Mouse (Mus musculus) midbrain, embryonic 13.5 days (tissue): ENCODE results near the gene Sox5. TPM values are rescaled to one million over a fixed set of nuclear protein-coding genes. Genes with fewer than 3 reads are reported as not detected.

Experiments used
- ATAC-seq: fragments of 200-750 bp; cut with Nextera tagmentation; 2 replicates; pipeline ENCODE4 v1.8.0; 2017; ENCODE audit warnings: mild to moderate bottlenecking, moderate TSS enrichment, moderate library complexity
- H3K27ac ChIP-seq: fragments of 300-500 bp; sonication (generic); 2 replicates; pipeline ENCODE4 v1.5.1; 2015; ENCODE audit warnings: inconsistent platforms, mild to moderate bottlenecking, moderate library complexity
- H3K27me3 ChIP-seq: fragments of 300-500 bp; sonication (generic); 2 replicates; pipeline ENCODE4 v1.6.1; 2015; ENCODE audit warnings: mild to moderate bottlenecking, inconsistent platforms
- H3K36me3 ChIP-seq: fragments of 300-500 bp; sonication (generic); 2 replicates; pipeline ENCODE4 v1.6.1; 2015; ENCODE audit warnings: mild to moderate bottlenecking, inconsistent platforms
- H3K4me1 ChIP-seq: fragments of 300-500 bp; sonication (generic); replicated peaks from 2 replicates; pipeline ENCODE4 v1.6.1; 2015; ENCODE audit warnings: inconsistent platforms
- H3K4me2 ChIP-seq: fragments of 300-500 bp; sonication (generic); replicated peaks from 2 replicates; pipeline ENCODE4 v1.6.1; 2015; ENCODE audit warnings: moderate library complexity, mild to moderate bottlenecking, inconsistent platforms
- H3K4me3 ChIP-seq: fragments of 300-500 bp; sonication (generic); replicated peaks from 2 replicates; pipeline ENCODE4 v1.5.1; 2015; ENCODE audit warnings: mild to moderate bottlenecking, inconsistent platforms
- H3K9ac ChIP-seq: fragments of 300-500 bp; sonication (generic); replicated peaks from 2 replicates; pipeline ENCODE4 v1.6.1; 2015; ENCODE audit warnings: mild to moderate bottlenecking, inconsistent platforms
- H3K9me3 ChIP-seq: fragments of 300-500 bp; sonication (generic); 2 replicates; pipeline ENCODE4 v1.6.1; 2016; ENCODE audit warnings: mild to moderate bottlenecking, inconsistent platforms
- WGBS: fragments of 180-500 bp; shearing (Covaris S2); methylation state at CpG from one replicate; pipeline ENCODE4 v1.1.7; 2015; 5-methylcytosine and 5-hydroxymethylcytosine counted together
- polyA plus RNA-seq: library from polyadenylated mRNA; unstranded; fragments of >200 nt; fragmentation: Nextera tagmentation; extraction: Ambion mirVana; gene quantifications from 2 replicates; pipeline ENCODE4 v1.2.1, GENCODE M21; 2015

Sox5 gene
- polyA plus RNA-seq, 1 experiment from 2014 or later = 52.0 TPM

DNA sequence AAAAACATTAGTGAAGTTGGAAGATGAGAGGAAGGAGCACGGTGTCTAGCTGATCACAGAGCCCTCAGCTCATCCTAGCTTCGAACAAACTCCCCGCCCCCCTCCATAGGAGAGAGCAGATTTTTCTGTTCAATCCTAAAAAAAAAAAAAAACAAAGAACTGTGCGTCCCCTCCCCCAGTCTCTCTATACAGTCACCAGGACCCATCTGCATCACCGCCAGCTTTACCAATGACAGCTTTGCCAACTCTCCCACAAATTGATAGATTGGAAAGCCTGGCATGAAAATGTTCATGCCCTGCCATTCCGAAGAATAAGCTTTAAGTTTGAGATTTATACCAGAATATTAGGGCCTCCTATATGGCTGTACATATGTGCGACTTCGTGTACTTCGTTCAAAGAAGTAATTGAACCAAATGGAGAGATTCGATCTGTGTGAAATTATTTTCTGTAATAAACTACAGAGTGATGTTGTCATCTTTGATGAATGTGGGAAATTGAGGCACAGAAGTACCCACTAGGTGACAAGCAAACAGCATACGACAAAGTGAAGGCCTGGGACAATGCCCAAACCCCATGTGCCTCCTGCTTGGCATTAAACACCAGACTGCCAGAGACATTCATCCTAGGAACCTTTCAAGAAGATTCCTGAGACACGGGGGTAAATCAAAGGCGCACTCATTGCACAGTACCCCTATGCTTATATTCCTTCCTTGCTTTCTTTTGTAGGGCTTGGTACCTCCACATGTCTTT is 459.3 kb downstream of the Sox5 start:
- 90% methylated on average over 13 of the region's 13 CpGs for whole genome bisulfite sequencing
- Histone ChIP-seq H3K27ac (no peak overlapping the region), H3K4me2 (no peak overlapping the region), H3K36me3 (no peaks in the 10 kb centered on the region), H3K4me3 (no peak overlapping the region), H3K4me1 (no peaks in the 10 kb centered on the region), H3K9me3 (no peaks in the 10 kb centered on the region), H3K27me3 (no peaks in the 10 kb centered on the region), H3K9ac (no peak overlapping the region)
- no peak for ATAC-seq

GRCm38 (mm10) chr6:144320327-144320726 is 461.4 kb downstream of the Sox5 start:
- H3K4me1 ChIP-seq = no peaks in the 10 kb centered on the region
- H3K27me3 ChIP-seq = no peaks in the 10 kb centered on the region
- H3K36me3 ChIP-seq = no peaks in the 10 kb centered on the region
- ATAC-seq = no peak
- no peaks in the 10 kb centered on the region; the same call in 1 of the 2 replicates for H3K9me3 ChIP-seq
- no peak overlapping the region for H3K9ac ChIP-seq
- H3K4me2 ChIP-seq = no peak overlapping the region
- H3K4me3 ChIP-seq = no peak overlapping the region
- H3K27ac ChIP-seq = no peak overlapping the region

DNA sequence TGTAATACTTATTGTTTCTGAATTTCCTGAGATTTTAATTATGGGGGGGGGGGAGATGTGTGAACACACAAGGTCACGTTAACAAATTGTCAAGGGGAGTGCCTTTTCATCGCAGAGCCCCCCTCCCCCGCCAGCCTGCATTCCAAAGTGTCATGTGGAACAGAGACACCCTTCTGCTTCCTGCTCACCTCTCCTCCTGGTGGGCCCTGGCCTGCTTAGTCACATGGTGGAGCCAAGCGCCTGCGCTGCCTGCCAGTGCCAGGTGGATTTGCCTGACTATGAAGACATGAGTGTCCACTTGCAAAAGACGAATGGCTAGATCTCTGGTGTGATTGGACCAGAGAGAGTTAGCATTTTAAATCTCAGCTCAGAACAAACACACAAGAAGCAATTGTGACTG is 462.1 kb downstream of the Sox5 start:
- Histone ChIP-seq H3K4me3 (no peak overlapping the region), H3K27me3 (no peaks in the 10 kb centered on the region), H3K36me3 (no peaks in the 10 kb centered on the region), H3K9ac (no peak overlapping the region), H3K4me2 (no peak overlapping the region), H3K27ac (no peak overlapping the region), H3K4me1 (no peaks in the 10 kb centered on the region), H3K9me3 (no peaks in the 10 kb centered on the region; the same call in 1 of the 2 replicates)
- no peak for ATAC-seq
- WGBS = 75% methylated on average over 6 of the region's 6 CpGs

DNA sequence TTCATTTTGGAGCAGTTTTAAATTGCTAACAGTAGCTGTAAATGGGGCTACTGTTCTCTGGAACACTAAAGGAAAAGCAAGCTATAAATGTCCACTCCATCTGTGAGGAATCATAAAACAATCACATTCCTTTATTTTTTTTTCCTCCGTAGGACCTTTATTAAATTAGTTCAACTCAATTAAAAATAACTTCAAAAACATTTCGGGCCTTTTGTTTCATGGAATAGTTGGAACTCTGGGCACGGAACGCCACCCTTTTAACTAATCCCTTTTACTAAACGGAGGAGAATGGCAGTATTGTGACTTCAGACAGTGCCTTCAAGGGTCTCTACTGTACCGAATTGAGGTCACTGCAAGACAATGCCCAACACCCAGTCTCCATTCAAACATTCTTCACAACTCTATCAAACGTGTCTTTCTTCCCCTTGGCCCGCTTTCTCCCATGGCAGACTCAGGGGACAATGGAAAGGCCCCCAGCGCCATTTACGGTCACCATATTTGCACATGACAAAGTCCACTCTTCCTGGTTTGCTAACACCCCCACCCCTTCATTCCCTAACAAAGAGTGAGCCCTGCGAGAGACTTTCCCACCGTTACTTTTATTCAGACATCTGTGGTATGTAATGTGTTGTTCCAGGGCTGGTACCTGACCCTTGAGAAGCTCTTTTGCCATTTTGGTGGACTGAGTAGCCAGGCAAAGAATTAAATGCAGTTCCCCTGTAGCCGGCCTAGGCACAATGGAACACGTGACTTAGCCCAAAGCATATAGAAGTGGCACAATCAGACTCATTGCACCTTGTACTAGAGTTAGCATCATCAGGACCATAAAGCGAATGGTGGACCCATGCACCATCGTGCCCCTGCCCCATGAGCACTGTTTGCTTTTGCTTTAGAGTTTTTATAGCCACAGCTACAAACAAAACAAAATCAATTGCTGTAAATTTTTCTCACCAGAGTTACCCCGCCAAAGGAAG is 468.7 kb downstream of the Sox5 start:
- Histone ChIP-seq H3K4me3 (no peak overlapping the region), H3K27me3 (no peaks in the 10 kb centered on the region), H3K27ac (peak overlapping the region; percentile 53), H3K4me1 (peaks cover 18% of the 10 kb centered on the region; the same call in 1 of the 2 replicates), H3K9me3 (no peaks in the 10 kb centered on the region; the same call in 1 of the 2 replicates), H3K36me3 (no peaks in the 10 kb centered on the region), H3K9ac (no peak overlapping the region), H3K4me2 (0 out of 2 replicates have a peak overlapping the region, but pooled peaks have one; percentile 3)
- ATAC-seq = peak; percentile 94
- WGBS = 37% methylated on average over 17 of the region's 17 CpGs

DNA sequence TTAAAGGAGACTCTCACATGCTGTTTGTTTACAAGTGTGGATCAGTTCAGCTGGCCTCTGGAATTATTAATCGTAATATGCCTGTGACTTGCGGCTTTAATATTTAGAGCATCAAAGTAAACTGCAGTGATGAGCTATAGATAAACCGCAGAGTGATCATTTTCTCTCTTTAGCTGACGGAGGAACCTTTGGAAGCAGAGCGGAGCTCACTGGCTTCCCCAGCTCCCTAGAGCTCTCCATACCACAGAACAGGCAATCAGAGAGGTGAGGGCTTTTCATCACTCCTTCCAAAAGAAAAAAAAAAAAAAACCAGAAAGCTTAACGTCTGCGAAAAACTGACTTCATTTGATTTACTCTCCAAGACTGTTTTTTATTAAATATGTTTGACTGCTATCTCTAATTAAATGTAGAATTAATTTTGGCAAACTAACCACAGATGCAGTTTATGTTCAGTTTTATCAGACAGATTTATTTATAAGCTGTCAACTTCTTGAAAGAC is 469.4 kb downstream of the Sox5 start:
- H3K9me3 ChIP-seq = no peaks in the 10 kb centered on the region; the same call in 1 of the 2 replicates
- no peak overlapping the region for H3K4me2 ChIP-seq
- H3K27me3 ChIP-seq = no peaks in the 10 kb centered on the region
- 49% methylated on average over 7 of the region's 7 CpGs for whole genome bisulfite sequencing
- H3K4me3 ChIP-seq = no peak overlapping the region
- peaks cover 18% of the 10 kb centered on the region; the same call in 1 of the 2 replicates for H3K4me1 ChIP-seq
- no peaks in the 10 kb centered on the region for H3K36me3 ChIP-seq
- peak overlapping the region; percentile 5; the same call in 1 of the 2 replicates for H3K27ac ChIP-seq
- no peak overlapping the region for H3K9ac ChIP-seq
- no peak for ATAC-seq

DNA sequence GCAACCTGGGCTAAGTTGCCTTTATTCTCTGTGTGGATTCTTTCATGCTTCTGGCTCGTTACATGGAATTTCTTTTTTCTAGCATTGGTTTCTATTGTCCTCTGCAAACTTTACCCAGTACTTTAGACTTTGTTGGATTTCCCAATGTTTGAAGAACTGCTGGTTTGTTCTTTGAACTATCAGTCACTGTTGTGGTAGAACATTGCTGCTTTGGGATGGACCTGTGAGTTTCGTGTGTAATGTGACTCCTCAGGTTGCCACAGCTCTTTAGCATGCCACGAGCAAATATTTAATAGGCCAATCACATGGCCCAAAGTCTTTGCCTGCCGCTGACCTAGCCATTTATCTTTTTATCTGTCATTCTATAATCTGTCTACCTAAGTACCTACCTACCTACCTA is 470.0 kb downstream of the Sox5 start:
- no peak overlapping the region for H3K9ac ChIP-seq
- no peaks in the 10 kb centered on the region for H3K9me3 ChIP-seq
- H3K4me1 ChIP-seq = peaks cover 18% of the 10 kb centered on the region; the same call in 1 of the 2 replicates
- 81% methylated on average over 4 of the region's 4 CpGs for WGBS
- no peaks in the 10 kb centered on the region for H3K27me3 ChIP-seq
- no peak overlapping the region for H3K4me3 ChIP-seq
- no peaks in the 10 kb centered on the region for H3K36me3 ChIP-seq
- ATAC-seq = no peak
- 0 out of 2 replicates have a peak overlapping the region, but pooled peaks have one; percentile 5 for H3K27ac ChIP-seq
- no peak overlapping the region for H3K4me2 ChIP-seq

DNA sequence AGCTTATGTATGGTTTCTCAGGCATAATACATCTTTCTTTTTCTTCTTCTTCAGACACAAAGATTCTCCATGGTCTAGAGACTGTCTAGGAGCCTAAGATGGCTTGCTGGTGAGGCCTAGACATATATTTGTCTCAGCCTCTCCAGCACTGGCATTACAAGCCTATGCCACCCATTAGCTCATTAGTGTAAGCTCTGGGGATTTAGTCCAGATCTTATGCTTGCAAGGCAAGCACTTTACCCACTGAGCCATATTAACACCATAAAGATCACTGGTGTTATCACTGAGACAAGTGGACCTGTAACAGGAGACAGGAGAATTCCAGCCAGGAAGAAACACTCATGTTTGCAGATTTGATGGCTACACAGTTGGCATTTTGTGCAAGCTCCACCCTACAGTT is 472.6 kb downstream of the Sox5 start:
- Histone ChIP-seq H3K9ac (no peak overlapping the region), H3K9me3 (no peaks in the 10 kb centered on the region), H3K27me3 (no peaks in the 10 kb centered on the region), H3K4me1 (peaks cover 18% of the 10 kb centered on the region; the same call in 1 of the 2 replicates), H3K27ac (no peak overlapping the region), H3K4me2 (no peak overlapping the region), H3K4me3 (no peak overlapping the region), H3K36me3 (no peaks in the 10 kb centered on the region)
- no peak for ATAC-seq

DNA sequence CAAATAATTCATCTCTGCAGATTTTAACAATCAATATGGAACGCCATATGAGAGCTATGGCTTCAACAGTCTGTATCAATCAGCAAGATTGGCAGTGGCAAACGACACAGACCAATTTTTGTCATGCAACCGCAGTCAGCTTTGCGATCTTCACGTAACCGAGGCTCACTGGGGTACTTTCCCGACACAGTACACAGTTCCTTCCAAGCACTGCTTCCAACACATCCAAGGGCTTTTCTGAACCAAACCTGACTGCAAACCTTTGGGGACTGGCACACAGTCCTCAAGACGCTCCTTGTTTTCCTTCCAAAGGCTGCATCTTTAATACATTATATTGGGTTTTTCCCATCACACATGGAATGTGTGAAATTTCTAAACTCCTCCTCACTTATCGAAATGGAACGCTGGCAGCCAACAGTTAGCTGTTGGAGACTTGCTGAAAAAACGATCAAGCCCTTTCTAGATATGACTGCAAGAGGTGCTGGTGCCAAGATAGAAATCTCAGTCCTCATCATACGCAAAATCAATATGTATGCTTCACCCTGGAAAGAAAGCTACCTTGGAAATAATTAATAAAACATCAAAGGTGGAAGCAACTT is 474.1 kb downstream of the Sox5 start:
- Histone ChIP-seq H3K9me3 (no peaks in the 10 kb centered on the region), H3K9ac (no peak overlapping the region), H3K4me1 (peaks cover 8% of the 10 kb centered on the region; the same call in 1 of the 2 replicates), H3K27ac (no peak overlapping the region), H3K36me3 (no peaks in the 10 kb centered on the region), H3K27me3 (no peaks in the 10 kb centered on the region), H3K4me2 (no peak overlapping the region), H3K4me3 (no peak overlapping the region)
- 94% methylated on average over 12 of the region's 12 CpGs for WGBS
- no peak for ATAC-seq

DNA sequence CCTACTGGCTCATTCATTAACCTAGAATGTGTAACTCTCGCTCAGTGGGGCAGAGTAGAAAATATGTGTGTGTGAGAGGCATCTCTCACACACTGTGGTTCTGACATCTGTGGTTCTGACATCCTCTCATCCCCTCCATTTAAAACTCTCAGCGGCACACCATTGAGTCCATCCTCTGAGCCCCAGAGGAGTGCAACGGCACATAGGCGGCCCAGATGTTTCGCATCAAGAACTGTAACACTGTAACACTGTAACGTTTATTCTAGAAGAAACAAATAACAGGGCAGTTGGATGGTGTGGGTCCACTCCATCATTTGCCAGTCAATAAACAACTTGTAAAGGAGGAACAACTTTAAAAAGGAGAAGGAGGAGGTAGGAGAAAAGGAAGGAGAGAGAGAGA is 479.0 kb downstream of the Sox5 start:
- WGBS = 94% methylated on average over 6 of the region's 6 CpGs
- no peaks in the 10 kb centered on the region for H3K9me3 ChIP-seq
- no peak overlapping the region for H3K4me2 ChIP-seq
- ATAC-seq = no peak
- 0 out of 2 replicates have a peak, but pooled peaks cover 7% of the 10 kb centered on the region for H3K4me1 ChIP-seq
- H3K36me3 ChIP-seq = no peaks in the 10 kb centered on the region
- H3K9ac ChIP-seq = no peak overlapping the region
- no peaks in the 10 kb centered on the region for H3K27me3 ChIP-seq
- no peak overlapping the region for H3K27ac ChIP-seq
- H3K4me3 ChIP-seq = no peak overlapping the region

GRCm38 (mm10) chr6:144301082-144301481 is 480.7 kb downstream of the Sox5 start:
- H3K4me1 ChIP-seq = 0 out of 2 replicates have a peak, but pooled peaks cover 7% of the 10 kb centered on the region
- H3K36me3 ChIP-seq = no peaks in the 10 kb centered on the region
- H3K27me3 ChIP-seq = no peaks in the 10 kb centered on the region
- no peak overlapping the region for H3K9ac ChIP-seq
- H3K9me3 ChIP-seq = no peaks in the 10 kb centered on the region
- peak; percentile 68; the same call in 1 of the 2 replicates for ATAC-seq
- H3K27ac ChIP-seq = no peak overlapping the region
- WGBS = 32% methylated on average over 4 of the region's 4 CpGs
- H3K4me2 ChIP-seq = no peak overlapping the region
- H3K4me3 ChIP-seq = no peak overlapping the region

DNA sequence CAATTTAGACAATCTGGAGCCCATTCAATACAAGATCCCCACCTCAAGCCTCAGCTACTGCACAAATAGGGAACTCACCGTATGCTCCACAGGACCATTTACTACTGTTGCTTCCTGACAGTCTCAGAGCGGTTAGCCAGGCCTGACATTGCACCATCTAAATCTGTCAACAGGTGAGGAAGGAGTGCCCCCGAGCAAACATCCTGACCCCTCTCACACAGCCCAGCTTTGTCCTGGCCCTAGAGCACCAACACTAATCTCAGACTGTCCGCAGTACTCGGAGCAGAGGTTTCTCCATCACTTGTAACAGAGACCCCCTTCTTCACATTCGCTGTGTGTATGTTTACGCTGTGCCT is 482.3 kb downstream of the Sox5 start:
- no peaks in the 10 kb centered on the region for H3K36me3 ChIP-seq
- H3K4me3 ChIP-seq = no peak overlapping the region
- 82% methylated on average over 7 of the region's 7 CpGs for WGBS
- H3K27me3 ChIP-seq = no peaks in the 10 kb centered on the region
- H3K4me2 ChIP-seq = no peak overlapping the region
- ATAC-seq = no peak
- 0 out of 2 replicates have a peak, but pooled peaks cover 7% of the 10 kb centered on the region for H3K4me1 ChIP-seq
- peaks cover 4% of the 10 kb centered on the region; the same call in 1 of the 2 replicates for H3K9me3 ChIP-seq
- H3K27ac ChIP-seq = no peak overlapping the region
- no peak overlapping the region for H3K9ac ChIP-seq
